Mouse (Mus musculus) urinary bladder, postnatal 25 days (tissue): ENCODE data around the gene Tprn.
"Not testable (repeated sequence)": the region's sequence is repeated elsewhere in the genome, so short reads cannot be mapped to it uniquely, and the experiment has no call there.

Experiments used
- DNase-seq: peaks from one replicate; pipeline ENCODE4 v3.0.0; 2022; ENCODE audit warnings: low spot score

Tprn gene

DNA sequence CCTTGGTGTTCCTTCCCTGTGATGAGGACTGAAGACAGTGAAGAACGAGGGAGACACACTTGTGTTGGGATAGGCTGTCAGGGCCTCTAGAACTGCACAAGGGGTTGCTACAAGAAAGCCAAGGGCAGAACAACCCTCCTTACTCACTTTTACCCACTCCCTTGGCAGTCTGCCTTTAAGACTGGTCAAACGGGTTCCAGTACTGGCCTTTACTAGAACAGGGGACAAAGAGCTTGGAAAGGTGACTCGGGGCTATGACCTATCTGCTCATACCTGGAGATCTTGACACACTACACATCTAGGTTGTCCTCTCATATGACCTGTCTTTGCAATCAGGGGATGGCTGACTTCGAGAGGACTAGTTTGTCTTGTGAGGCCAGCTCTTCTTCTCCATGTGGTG is 24.9 kb upstream of the Tprn start:
- DNase-seq: peak; percentile 71

DNA sequence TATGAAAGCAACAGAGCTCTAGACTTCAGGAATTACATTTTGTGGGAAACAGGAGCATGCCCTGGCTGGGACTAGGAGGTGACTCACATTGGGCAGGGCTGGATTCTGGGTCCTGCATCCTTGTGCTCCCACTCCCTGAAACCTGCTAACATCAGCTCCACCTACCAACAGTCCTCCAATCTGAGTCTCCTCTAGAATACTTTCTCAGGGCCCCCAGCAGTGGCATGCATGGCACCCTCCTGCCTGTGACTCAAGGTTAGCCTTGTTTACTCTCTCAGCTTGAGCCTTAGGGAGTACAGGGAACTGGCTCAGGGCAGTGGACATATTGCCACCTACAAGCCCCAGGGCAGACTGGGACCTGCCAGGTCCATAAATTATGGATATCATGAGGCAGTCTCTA is 24.3 kb upstream of the Tprn start:
- no peak for DNase-seq

DNA sequence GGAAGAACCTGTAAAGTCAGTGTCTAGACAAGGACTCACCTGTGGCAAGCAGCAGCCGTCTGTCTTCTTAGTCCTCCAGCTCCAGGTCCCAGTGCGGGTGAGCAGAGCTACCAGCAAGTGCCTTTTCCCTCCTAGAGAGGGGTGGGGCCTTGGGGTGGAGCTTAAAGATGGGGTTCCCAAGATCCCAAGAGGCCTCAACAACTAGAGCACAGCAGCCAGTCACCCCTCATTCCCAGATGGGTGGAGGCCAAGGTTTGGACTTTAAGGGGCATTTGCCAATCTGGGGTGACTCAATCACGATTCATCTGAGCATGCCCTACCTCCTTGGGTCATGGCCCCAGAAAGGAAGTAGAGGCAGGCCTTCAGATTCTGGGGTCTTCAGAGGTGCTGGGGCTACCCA is 22.7 kb upstream of the Tprn start:
- no peak for DNase-seq

DNA sequence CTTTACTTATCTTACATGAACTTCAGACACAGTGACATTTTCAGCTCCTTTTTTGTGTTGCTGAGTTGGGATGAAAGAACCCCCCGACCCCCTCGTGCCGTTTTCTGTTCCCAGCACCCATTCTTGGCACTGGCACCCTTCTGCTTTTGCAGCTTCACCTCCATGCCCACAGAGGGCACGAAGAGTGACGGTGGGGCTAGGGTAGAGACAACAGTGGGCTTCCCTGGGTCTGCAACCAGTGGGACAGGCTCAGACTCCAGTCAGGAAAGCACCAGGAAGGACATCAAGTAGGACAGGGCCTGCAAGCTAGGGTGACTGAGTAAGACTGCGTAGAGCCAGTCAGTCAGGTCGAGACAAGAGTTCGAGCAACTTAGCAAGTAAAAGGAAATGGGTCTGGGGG is 22.1 kb upstream of the Tprn start:
- DNase-seq: no peak

DNA sequence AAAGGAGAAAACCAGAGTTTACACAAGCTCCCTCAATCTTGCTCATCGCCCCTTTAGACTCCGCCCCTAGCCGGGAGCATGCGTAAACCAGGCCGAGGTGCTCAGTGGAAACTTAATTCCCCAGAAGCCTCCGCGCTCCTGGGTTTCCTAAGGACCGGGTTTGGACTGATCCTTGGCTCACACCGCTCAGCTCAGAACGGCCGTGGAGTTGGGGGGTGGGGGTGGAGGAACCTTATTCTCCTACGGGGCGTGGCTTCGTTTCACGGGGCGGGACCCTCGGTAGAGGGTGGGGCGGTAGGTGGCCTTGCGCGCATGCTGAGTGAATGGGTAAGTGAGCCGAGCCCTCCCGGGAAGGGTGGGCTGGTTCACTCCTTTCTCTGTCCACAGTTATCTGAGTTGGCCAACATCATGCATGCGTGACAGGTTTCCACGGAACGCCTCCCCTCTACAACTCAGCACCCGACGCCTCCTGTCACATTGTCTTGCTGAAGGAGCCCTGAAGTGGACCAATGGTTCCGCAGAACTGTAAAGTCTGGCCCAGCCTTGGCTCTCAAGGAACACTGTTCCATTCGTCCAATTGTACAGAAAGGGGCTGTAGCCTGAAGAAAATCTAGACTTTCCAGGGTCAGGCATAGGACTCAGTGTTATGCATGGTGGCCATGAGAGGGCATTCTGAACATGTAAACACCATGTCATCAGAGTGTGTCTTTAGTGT is 21.5 kb upstream of the Tprn start:
- peak; percentile 61 for DNase-seq

DNA sequence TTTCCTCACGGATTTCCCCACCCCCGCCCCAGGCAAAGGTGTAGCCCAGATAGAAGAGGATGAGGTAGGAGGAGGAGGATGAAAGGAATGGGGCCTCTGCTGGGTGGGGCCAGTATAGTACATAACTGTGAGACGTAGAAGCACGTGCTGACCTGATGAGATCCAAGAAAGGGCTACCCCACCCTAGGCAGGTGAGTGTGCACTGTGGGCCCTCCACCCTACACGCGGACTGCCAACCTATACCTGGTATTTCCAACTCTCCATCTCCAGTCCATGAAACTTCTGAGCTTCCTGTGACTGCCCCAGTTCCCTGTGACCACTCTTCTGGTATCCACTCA is 21.0 kb upstream of the Tprn start:
- DNase-seq: no peak

DNA sequence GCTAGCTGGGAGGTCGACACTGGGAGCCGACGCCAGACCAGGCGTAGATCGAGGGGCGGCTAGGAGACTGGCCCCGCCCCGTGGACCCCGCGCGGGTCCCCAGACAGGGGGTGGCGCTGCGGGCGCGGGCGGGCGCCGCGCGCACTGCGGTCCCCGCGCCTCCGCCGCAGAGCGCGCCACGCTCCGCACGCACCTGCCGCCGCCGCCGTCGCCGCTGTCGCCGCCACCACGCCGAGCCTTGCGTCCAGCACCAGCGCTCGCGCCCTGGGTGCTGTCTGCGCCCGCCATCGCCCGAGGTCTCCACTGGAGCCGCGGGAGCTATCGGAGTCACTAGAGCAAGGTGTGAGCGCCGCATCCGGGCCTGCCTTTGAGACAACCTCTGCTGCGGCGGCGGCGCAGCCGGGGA is 20.3 kb upstream of the Tprn start, which contains the start of the genes Rnf208 and Cysrt1:
Gene Rnf208 (plus strand): TSS at position 155 of the 406 bp plus-strand sequence.
Gene Cysrt1 (minus strand): TSS at position 352 of the 406 bp plus-strand sequence.
- DNase-seq: no peak

DNA sequence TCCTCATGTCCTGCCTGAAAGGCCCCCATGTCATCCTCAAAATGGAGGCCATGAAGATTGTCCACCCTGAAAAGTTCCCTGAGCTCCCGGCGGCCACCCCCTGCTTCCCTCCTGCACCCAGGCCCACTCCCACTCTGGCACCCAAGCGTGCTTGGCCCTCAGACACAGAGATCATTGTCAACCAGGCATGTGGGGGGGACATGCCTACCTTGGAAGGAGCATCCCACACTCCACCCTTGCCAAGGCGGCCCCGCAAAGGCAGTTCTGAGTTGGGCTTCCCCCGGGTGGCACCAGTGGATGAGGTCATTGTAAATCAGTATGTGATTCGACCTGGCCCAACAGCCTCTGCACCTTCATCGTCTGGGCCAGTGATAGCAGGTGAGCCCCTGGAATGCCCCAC is 19.1 kb upstream of the Tprn start:
- no peak for DNase-seq

DNA sequence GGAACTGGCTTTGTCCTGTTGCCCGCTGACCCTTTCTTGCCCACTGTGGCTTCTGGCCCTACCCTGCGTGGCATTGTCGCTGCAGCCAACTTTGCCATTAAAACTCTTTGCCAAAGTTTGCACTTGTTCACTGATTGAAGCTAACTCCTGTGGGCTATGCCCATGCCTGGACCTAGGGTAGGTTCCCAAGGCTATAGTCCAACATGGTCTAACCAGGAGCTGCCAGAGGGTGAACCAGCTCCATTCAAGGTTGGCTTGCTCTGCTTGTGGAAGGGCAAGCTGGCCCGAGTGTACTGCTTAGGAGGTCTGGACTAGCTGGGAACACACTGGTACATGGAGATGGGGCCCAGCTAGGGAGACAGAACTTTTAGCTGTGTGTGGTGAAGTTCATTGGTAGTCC is 18.3 kb upstream of the Tprn start:
- DNase-seq: no peak

DNA sequence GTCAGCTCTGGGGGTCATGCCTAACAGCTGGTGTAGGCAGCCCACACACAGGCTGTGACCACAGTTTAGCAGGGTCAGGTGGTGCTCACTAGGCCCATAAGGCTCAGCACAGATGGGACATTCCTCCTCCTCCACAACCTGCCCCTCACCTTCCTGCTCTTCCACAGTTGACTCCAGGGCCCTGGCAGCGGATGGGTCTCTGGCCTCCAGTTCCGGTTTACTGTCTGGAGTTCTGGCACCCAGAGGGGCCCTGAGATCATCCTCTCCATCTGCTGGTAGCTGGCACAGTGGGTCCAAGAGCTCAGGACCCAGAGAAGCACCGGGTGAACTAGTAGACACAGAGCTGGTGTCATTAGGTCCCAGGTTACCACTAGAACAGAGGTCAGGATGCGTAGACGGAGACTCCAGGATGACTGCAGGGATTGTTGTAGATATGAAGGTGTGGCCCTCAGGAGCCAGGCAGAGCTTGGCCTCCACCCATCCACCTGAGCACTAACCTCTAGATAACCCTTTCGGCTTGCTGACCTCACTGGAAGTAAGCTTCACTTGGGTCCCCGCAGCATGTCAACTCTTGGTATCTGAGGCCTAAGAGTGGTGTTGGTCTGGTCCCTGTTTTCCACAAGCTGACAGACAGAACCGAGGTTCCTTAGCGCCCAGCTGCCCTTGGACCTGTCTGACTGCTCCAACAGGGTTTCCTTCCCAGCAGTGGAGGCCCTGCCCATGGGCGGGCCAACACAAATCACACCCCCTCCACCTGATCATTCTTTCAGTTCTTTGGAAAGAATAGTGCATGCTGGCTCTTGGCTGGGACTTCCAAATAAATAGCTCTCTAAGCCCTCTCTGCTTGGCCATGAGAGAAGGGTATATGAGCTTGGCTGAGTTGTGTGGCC is 16.0 kb upstream of the Tprn start, which contains the start of gene AL732309.1:
Gene AL732309.1 (minus strand): TSS at position 681 of the 890 bp plus-strand sequence.
- peak; percentile 21 for DNase-seq

DNA sequence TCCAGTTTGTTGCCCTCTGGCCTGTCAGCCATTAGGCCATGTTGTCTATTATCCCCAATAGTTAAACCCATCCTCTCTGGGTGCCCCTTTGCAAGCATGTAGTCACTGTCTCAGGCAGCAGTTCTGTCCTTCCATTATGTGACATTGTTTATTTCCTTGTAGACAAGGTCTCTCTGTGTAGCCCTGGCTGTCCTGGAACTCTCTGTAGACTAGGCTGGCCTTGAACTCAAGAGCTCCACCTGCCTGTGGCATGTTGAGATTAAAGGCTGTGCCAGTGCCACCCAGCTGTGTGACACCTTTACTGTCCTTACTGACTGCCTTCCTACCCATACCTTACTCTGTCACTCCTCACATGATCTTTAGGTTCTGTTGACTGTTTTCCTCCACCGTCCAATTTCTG is 10.1 kb upstream of the Tprn start:
- no peak for DNase-seq

DNA sequence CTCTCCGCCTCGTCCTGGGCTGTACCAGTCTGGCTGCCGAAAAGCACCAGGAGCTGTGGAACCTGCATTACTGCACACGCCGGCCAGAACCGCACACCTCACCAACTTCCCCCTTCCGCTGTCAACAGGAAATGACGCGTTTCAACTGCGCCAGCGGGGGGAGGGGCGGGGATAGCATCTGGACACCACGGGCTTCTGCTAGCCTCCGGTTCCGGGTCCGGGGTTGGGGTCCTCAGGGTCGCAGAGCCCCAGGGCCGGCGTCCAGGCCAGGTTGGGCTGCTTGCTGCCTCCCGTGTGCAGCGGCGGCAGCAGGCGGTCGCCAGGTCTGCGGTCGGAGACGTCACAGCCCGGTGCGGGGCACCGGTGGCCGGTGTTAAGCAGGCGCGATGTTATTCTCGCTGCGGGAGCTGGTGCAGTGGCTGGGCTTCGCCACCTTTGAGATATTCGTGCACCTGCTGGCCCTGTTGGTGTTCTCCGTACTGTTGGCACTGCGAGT is 7.1 kb upstream of the Tprn start, which contains the start of gene Tmem203:
Gene Tmem203 (plus strand): TSS at position 156 of the 496 bp plus-strand sequence.
- peak; percentile 86 for DNase-seq

DNA sequence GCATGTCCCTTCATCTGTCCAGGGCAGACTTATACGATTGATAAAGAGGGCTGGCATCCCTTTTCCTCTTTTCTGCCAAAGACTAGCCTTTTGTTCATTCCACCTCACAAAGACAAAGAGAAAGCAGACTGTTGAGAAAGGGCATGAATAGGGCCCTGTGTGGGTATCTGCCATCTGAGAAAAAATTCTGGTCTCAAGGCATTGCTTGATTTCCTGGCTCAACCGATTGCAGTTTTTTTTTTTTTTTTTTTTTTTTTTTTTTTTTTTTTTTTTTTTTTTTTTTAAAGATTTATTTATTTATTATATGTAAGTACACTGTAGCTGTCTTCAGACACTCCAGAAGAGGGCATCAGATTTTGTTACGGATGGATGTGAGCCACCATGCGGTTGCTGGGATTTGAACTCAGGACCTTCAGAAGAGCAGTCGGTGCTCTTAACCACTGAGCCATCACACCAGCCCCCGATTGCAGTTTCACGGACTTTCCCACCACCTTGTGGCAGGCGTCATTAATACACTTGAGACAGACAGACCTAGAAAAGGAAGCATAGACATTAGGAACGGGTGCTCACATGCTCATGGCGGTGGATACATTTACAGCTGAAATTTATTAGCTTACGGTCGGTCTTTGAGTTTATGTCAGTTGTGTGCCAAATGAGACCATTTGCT is 5.8 kb upstream of the Tprn start:
- DNase-seq: not testable (repeated sequence)

DNA sequence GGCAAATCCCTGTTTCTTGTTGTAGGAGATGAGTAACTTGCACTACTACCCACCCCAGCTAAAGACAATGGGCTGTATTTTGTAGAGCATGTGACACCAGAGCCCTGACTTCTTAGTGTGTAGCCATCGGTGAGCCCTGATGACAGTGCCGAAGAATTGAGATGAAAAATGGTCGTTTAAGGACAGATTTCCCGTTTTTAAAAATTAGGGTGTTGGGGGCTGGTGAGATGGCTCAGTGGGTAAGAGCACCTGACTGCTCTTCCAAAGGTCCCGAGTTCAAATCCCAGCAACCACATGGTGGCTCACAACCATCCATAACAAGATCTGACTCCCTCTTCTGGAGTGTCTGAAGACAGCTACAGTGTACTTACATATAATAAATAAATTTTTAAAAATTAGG is 5.2 kb upstream of the Tprn start:
- not testable (repeated sequence) for DNase-seq

DNA sequence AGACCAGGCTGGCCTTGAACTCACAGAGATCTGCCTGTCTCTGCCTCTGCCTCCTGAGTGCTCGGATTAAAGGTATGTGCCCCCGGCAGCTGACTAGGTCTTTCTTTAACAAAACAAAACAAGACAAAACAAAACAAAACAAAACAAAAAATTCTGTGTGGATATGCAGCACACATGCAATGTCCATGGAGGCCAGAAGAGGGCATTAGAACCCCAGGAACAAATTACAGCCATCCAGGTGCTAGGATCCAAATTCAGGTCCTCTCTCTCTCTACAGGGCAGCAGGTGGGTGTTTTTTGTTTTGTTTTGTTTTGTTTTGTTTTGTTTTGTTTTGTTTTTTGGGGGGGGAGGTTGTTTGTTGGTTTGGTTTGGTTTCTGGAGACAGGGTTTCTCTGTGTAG is 3.5 kb upstream of the Tprn start:
- DNase-seq: no peak

DNA sequence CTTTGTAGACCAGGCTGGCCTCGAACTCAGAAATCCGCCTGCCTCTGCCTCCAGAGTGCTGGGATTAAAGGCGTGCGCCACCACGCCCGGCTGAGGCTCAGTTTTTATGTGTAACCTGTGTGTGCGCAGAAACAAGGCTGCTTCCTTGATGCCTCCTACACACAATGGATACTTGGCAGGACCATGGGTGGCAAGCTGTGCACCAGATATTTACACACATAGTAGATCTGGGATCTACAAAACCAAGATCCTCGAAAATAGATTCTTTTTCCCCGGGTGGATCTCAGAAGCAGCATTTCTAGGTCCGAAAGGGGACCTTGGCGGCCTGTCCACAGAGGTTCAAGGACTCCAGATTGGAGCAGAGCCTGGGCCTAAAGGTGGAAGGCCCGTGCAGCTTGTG is 548 bp upstream of the Tprn start:
- DNase-seq: no peak

DNA sequence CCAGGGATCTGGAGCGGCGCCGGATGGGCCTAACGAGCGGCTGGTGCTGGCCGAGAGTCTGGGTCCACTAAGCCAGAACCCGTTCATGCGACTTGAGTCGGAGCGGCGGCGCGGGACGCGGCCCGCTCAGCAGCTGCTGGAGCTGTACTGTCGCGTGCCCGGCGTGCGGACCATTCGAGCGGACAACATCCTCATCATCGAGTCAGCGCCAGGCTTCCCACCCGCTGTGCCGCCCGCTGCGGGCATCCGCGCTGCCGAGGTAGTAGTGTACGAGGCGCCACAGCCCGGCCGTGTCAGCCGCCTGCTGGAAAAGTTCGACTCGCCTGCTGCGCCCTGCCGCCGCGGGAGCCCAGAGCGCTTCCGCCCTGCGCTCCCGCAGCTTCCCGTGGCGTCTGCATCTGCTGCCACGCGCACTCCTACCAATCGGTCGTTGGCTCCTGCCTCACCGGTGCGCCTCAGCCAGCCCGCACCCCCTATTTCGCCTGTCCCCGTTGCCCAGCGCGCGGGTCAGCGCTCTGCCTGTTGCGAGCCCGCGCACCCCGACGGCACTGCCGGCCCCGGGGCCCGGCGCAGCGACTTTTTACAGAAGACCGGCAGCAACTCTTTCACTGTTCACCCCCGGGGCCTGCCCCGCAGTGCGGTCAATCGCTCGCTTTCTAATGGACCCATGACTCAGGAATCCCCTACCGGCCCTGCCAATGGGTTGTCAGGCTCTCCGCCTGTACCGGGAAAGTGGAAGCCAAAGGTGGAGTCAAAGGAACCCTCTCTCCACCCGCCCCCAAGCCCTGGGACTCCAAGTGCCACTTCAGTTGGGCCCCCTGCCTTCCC is 591 bp downstream of the Tprn start:
- DNase-seq: no peak

DNA sequence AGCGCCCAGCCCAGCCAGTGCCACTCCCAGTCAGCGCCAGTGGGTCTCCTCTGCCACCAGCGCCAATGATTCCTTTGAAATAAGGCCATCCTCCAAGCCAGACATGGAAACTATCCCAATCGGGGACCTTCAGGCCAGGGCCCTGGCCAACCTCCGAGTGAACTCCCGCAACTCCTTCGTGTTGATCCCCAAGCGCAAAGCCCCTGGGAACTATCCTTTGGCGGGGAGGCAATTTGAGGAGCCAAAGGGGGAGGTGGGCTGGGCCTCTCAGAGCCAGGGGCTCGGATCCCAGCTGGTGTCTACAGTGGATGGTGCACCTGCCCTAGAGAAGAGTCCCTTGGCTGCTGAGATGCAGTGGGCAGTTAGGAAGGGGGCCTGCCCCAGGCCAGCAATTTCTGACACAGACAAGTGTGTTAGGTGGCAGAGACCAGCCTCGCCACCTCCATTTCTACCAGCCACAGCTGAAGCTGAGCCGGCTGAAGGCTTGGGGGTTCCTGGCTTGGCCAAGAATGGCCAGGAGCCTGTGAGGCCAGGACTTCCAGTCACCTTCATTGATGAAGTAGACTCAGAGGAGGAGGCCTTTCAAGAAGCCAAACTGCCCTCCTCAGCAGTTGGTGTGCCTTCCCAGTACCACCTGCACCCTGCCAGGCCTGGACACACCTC is 1.3 kb downstream of the Tprn start:
- DNase-seq: no peak

DNA sequence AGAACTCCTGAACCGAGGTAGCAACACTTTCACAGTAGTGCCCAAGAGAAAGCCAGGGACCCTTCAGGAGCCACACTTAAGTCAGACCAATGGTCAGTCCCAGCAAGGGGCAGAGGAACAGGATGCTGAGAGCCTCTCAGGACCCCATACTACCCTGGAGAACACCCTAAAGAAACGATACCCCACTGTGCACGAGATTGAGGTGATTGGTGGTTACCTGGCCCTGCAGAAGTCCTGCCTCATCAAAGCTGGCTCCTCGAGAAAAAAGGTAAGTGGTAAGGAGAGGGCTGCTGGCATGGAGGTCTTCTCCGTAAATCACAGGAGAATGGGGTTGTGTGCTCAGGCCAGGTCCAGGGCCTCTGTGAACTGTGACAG is 1.9 kb downstream of the Tprn start:
- DNase-seq: no peak

DNA sequence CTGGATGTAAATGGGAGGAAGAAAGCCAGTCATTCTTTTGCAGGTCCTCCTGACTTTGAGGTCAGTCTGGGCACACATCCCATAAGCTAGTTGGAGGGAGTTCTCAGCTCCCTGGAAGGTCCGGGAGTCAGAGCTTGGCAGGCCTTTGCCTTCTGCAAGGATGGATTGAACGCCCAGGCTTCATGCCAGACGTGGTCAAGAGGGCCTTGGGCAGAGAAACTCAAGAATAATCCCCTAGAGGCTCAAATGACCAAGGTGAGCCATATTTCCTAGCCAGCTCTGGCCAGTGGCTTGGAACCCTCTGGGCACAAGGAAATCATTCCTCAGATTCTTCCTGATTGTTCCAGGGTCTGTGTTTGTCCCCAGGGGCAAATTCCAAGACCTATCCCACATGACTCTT is 2.4 kb downstream of the Tprn start:
- DNase-seq: no peak
